In genomic region chr17:73066387-73067169, GRCm38 (mm10) we compare ENCODE assay signal across 10 mouse cellular contexts. TPM values are rescaled to one million over a fixed set of nuclear protein-coding genes. Genes with fewer than 3 reads are reported as not detected.
DNase-seq lines count a peak whose midpoint lies in the region; ATAC-seq and TF ChIP-seq lines count a peak whose summit lies in the region.
"Had no signal": no experiment of that assay in that cellular context is flagged by ENCODE, and none has a peak within 500 bp of the region (broad histone marks: within the 10 kb centered on the region; RNA-seq: fewer than 3 reads in every experiment).

No protein-coding gene starts in this region.

- peak overlapping the region; percentile 5; the same call in 1 of the 2 replicates for H3K9ac ChIP-seq in heart, embryonic 13.5 days
- no peak overlapping the region for H3K9ac ChIP-seq in lung, embryonic 16.5 days (ENCODE audit: low read length)
- H3K9ac ChIP-seq in stomach, postnatal 0 days (ENCODE audit: low read length), result no peak overlapping the region

- no peak overlapping the region for H3K4me2 ChIP-seq in heart, embryonic 13.5 days
- no peak overlapping the region for H3K4me2 ChIP-seq in lung, embryonic 16.5 days (ENCODE audit: low read depth, low read length)
- no peak overlapping the region for H3K4me2 ChIP-seq in stomach, postnatal 0 days (replicated peaks; ENCODE audit: low read depth)

- peak overlapping the region; percentile 96 for H3K27ac ChIP-seq in heart, embryonic 13.5 days (replicated peaks)
- H3K27ac ChIP-seq in lung, embryonic 16.5 days (ENCODE audit: low read length), result peak overlapping the region; percentile 72; the same call in 1 of the 2 replicates
- peak overlapping the region; percentile 41; the same call in 1 of the 2 replicates for H3K27ac ChIP-seq in stomach, postnatal 0 days (replicated peaks)
- H3K27ac ChIP-seq in limb, embryonic 10.5 days, result no peak overlapping the region
- H3K27ac ChIP-seq: left cerebral cortex, adult 2 months had no signal

- TF ChIP-seq EP300 in stomach, postnatal 0 days (optimal IDR thresholded peaks at IDR 0.05), result no peak

- no peak overlapping the region for H3K4me3 ChIP-seq in heart, embryonic 13.5 days
- H3K4me3 ChIP-seq in lung, embryonic 16.5 days (ENCODE audit: low read length), result no peak overlapping the region
- no peak overlapping the region for H3K4me3 ChIP-seq in stomach, postnatal 0 days (ENCODE audit: low read depth, low read length)
- H3K4me3 ChIP-seq in limb, embryonic 10.5 days, result no peak overlapping the region
- H3K4me3 ChIP-seq: left cerebral cortex, adult 2 months had no signal

- WGBS in heart, embryonic 13.5 days, result 74% methylated on average over 9 of the region's 9 CpGs
- 68% methylated on average over 9 of the region's 9 CpGs for WGBS in lung, embryonic 16.5 days
- WGBS in stomach, postnatal 0 days, result 55% methylated on average over 9 of the region's 9 CpGs
- WGBS in limb, embryonic 10.5 days, result 86% methylated on average over 9 of the region's 9 CpGs

- no peaks in the 10 kb centered on the region for H3K9me3 ChIP-seq in heart, embryonic 13.5 days
- no peaks in the 10 kb centered on the region for H3K9me3 ChIP-seq in lung, embryonic 16.5 days (ENCODE audit: control insufficient read depth, low read length)
- no peaks in the 10 kb centered on the region for H3K9me3 ChIP-seq in stomach, postnatal 0 days (ENCODE audit: control insufficient read depth, low read length)
- no peaks in the 10 kb centered on the region for H3K9me3 ChIP-seq in limb, embryonic 10.5 days (replicated peaks)

- H3K36me3 ChIP-seq in heart, embryonic 13.5 days, result no peaks in the 10 kb centered on the region
- H3K36me3 ChIP-seq in lung, embryonic 16.5 days (ENCODE audit: control insufficient read depth, insufficient read depth, low read length), result no peaks in the 10 kb centered on the region
- H3K36me3 ChIP-seq in stomach, postnatal 0 days (ENCODE audit: control insufficient read depth, insufficient read depth, low read length), result no peaks in the 10 kb centered on the region
- H3K36me3 ChIP-seq in limb, embryonic 10.5 days, result no peaks in the 10 kb centered on the region

- H3K4me1 ChIP-seq in heart, embryonic 13.5 days, result peaks cover 58% of the 10 kb centered on the region
- H3K4me1 ChIP-seq in lung, embryonic 16.5 days (replicated peaks; ENCODE audit: control insufficient read depth, insufficient read depth, low read length), result peaks cover 30% of the 10 kb centered on the region
- H3K4me1 ChIP-seq in stomach, postnatal 0 days (replicated peaks; ENCODE audit: control insufficient read depth, insufficient read depth), result peaks cover 8% of the 10 kb centered on the region
- H3K4me1 ChIP-seq in limb, embryonic 10.5 days, result no peaks in the 10 kb centered on the region

- ATAC-seq in heart, embryonic 13.5 days (ENCODE audit: extremely low read depth, insufficient number of reproducible peaks, low FRiP score, low TSS enrichment), result no peak
- no peak for ATAC-seq in lung, embryonic 16.5 days (ENCODE audit: low read depth)
- no peak for ATAC-seq in stomach, postnatal 0 days (ENCODE audit: low FRiP score, low TSS enrichment)
- ATAC-seq: forebrain, embryonic 16.5 days had no signal

- no peak for TF ChIP-seq CTCF in stomach, postnatal 0 days (IDR thresholded peaks at IDR 0.05; ENCODE audit: low read depth)

- no peaks in the 10 kb centered on the region for H3K27me3 ChIP-seq in heart, embryonic 13.5 days (replicated peaks)
- H3K27me3 ChIP-seq in lung, embryonic 16.5 days (ENCODE audit: control insufficient read depth, insufficient read depth, low read depth, low read length), result no peaks in the 10 kb centered on the region
- no peaks in the 10 kb centered on the region for H3K27me3 ChIP-seq in stomach, postnatal 0 days (ENCODE audit: control insufficient read depth, insufficient read depth, low read length)
- no peaks in the 10 kb centered on the region for H3K27me3 ChIP-seq in limb, embryonic 10.5 days (ENCODE audit: low read depth, poor library complexity, severe bottlenecking)

- no peak for DNase-seq in heart, adult 9 months (ENCODE audit: low spot score in 2 of 2)
- no peak for DNase-seq in lung, postnatal 14 days
- DNase-seq in heart, postnatal 4 days, result peak; percentile 29
- DNase-seq in stomach, postnatal 0 days (ENCODE audit: low spot score), result no peak
- no peak for DNase-seq in limb, embryonic 10.5 days (ENCODE audit: low spot score)
- no peak for DNase-seq in layer of hippocampus, adult 18-20 months (ENCODE audit: low spot score in 2 of 2)

RNA-seq across cellular contexts. Expression of gene Lclat1, which starts 41.2 kb away (rescaled TPM):
- 30.9 and 32.8 TPM in 2 replicates for polyA plus RNA-seq in heart, embryonic 13.5 days (2015; fragmentation: Nextera tagmentation; extraction: Ambion mirVana)
- 17.1 and 20.5 TPM in 2 replicates for polyA plus RNA-seq in lung, embryonic 16.5 days (2015; fragmentation: Nextera tagmentation; extraction: Ambion mirVana)
- total RNA-seq in heart, postnatal 4 days (2021), result 100 to 1,000 TPM; 160 to 168 TPM
- 4.3 and 5.6 TPM in 2 replicates for polyA plus RNA-seq in stomach, postnatal 0 days (2015; fragmentation: Nextera tagmentation; extraction: Ambion mirVana)
- 12.1 and 12.4 TPM in 2 replicates for polyA plus RNA-seq in limb, embryonic 10.5 days (2016; fragmentation: Nextera tagmentation; extraction: Ambion mirVana)
- total RNA-seq in layer of hippocampus, adult 18-20 months (2021), result 10 to 100 TPM; 34.5 to 35.1 TPM
